In the genomic region with DNA sequence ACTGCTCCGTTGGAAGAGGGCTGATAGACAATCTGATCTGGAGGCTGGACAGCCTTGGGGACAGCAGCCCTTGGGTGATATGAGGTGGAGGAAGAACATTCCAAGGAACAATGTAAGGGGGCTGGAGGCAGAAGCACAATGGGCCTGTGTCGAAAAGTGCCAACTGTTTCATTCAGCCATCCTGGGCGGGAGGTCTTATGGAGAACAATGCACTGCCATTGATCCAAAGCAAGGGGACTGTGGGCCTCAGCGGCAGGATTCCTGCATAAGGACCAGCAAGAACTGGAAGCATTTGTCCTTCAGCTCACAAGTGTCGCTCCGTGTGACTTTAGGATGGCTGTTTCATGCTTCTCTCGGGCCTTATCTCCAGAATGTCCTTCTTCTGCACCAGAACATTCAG, we compare ENCODE assay signal across 17 mouse cellular contexts. TPM values are rescaled to one million over a fixed set of nuclear protein-coding genes. Genes with fewer than 3 reads are reported as not detected.
A peak's percentile ranks its signal among the peaks of the same experiment; 100 is the strongest.
DNase-seq lines count a peak whose midpoint lies in the region; ATAC-seq and TF ChIP-seq lines count a peak whose summit lies in the region.
"Had no signal": no experiment of that assay in that cellular context is flagged by ENCODE, and none has a peak within 500 bp of the region (broad histone marks: within the 10 kb centered on the region; RNA-seq: fewer than 3 reads in every experiment).

No protein-coding gene starts in this region.

- H3K4me3 ChIP-seq in heart, embryonic 12.5 days = no peak overlapping the region
- H3K4me3 ChIP-seq in midbrain, embryonic 10.5 days = peak overlapping the region; percentile 2; the same call in 1 of the 2 replicates
- no peak overlapping the region for H3K4me3 ChIP-seq in midbrain, embryonic 15.5 days
- H3K4me3 ChIP-seq in midbrain, embryonic 13.5 days (replicated peaks) = no peak overlapping the region
- H3K4me3 ChIP-seq: embryonic facial prominence, embryonic 12.5 days; kidney, embryonic 15.5 days; layer of hippocampus, adult 2 months; limb, embryonic 12.5 days had no signal

- H3K4me2 ChIP-seq in heart, embryonic 12.5 days = no peak overlapping the region
- H3K4me2 ChIP-seq in midbrain, embryonic 15.5 days = no peak overlapping the region
- no peak overlapping the region for H3K4me2 ChIP-seq in midbrain, embryonic 13.5 days (replicated peaks)
- H3K4me2 ChIP-seq: embryonic facial prominence, embryonic 12.5 days; kidney, embryonic 15.5 days; limb, embryonic 12.5 days had no signal

- H3K9ac ChIP-seq in heart, embryonic 12.5 days = 0 out of 2 replicates have a peak overlapping the region, but pooled peaks have one; percentile 5
- no peak overlapping the region for H3K9ac ChIP-seq in midbrain, embryonic 15.5 days
- H3K9ac ChIP-seq in midbrain, embryonic 13.5 days (replicated peaks) = no peak overlapping the region
- H3K9ac ChIP-seq: embryonic facial prominence, embryonic 12.5 days; kidney, embryonic 15.5 days; limb, embryonic 12.5 days; liver, embryonic 14.5 days had no signal

- peak overlapping the region; percentile 72 for H3K27ac ChIP-seq in heart, embryonic 12.5 days (ENCODE audit: poor library complexity, severe bottlenecking)
- H3K27ac ChIP-seq in midbrain, embryonic 10.5 days (replicated peaks) = peak overlapping the region; percentile 76
- no peak overlapping the region for H3K27ac ChIP-seq in midbrain, embryonic 15.5 days
- no peak overlapping the region for H3K27ac ChIP-seq in midbrain, embryonic 13.5 days
- H3K27ac ChIP-seq: embryonic facial prominence, embryonic 12.5 days; kidney, embryonic 15.5 days; layer of hippocampus, adult 2 months; limb, embryonic 12.5 days; liver, embryonic 14.5 days; stomach, postnatal 0 days had no signal

- no peak for ATAC-seq in heart, embryonic 12.5 days (ENCODE audit: insufficient number of reproducible peaks, low FRiP score)
- ATAC-seq in midbrain, embryonic 15.5 days (replicated peaks) = no peak
- ATAC-seq in midbrain, embryonic 13.5 days = no peak
- ATAC-seq: activated CD4-positive, CD25-positive, alpha-beta regulatory T cell, adult 4 months; lung, postnatal 0 days had no signal

- DNase-seq in heart, adult 9 months (ENCODE audit: low spot score in 2 of 2) = no peak
- DNase-seq in midbrain, embryonic 10.5 days (ENCODE audit: low spot score) = peak; percentile 40
- peak; percentile 48 for DNase-seq in brain, embryonic 14.5 days (ENCODE audit: low read depth)
- no peak for DNase-seq in neural tube, embryonic 10.5 days (ENCODE audit: extremely low spot score, low spot score)
- DNase-seq: adrenal gland, postnatal 36 days; cerebellum, postnatal 10 days had no signal

- TF ChIP-seq CTCF in brain, embryonic 14.5 days (IDR thresholded peaks at IDR 0.05; ENCODE audit: borderline replicate concordance, extremely low read depth, insufficient read depth, insufficient read length) = no peak

- peaks cover 68% of the 10 kb centered on the region for H3K4me1 ChIP-seq in heart, embryonic 12.5 days (replicated peaks)
- peaks cover 28% of the 10 kb centered on the region for H3K4me1 ChIP-seq in midbrain, embryonic 10.5 days
- H3K4me1 ChIP-seq in midbrain, embryonic 15.5 days = 0 out of 2 replicates have a peak, but pooled peaks cover 5% of the 10 kb centered on the region
- H3K4me1 ChIP-seq in midbrain, embryonic 13.5 days (replicated peaks) = peaks cover 20% of the 10 kb centered on the region
- H3K4me1 ChIP-seq: kidney, embryonic 15.5 days had no signal

- no peaks in the 10 kb centered on the region for H3K36me3 ChIP-seq in heart, embryonic 12.5 days
- no peaks in the 10 kb centered on the region for H3K36me3 ChIP-seq in midbrain, embryonic 10.5 days
- H3K36me3 ChIP-seq in midbrain, embryonic 15.5 days (replicated peaks) = no peaks in the 10 kb centered on the region
- no peaks in the 10 kb centered on the region for H3K36me3 ChIP-seq in midbrain, embryonic 13.5 days
- H3K36me3 ChIP-seq: embryonic facial prominence, embryonic 12.5 days; kidney, embryonic 15.5 days; limb, embryonic 12.5 days had no signal

- H3K9me3 ChIP-seq in heart, embryonic 12.5 days (replicated peaks) = no peaks in the 10 kb centered on the region
- H3K9me3 ChIP-seq in midbrain, embryonic 10.5 days (replicated peaks) = no peaks in the 10 kb centered on the region
- no peaks in the 10 kb centered on the region for H3K9me3 ChIP-seq in midbrain, embryonic 15.5 days
- no peaks in the 10 kb centered on the region for H3K9me3 ChIP-seq in midbrain, embryonic 13.5 days
- H3K9me3 ChIP-seq: embryonic facial prominence, embryonic 12.5 days; kidney, embryonic 15.5 days; limb, embryonic 12.5 days had no signal

- 37% methylated on average over 7 of the region's 7 CpGs for WGBS in heart, embryonic 12.5 days
- WGBS in midbrain, embryonic 10.5 days = 30% methylated on average over 7 of the region's 7 CpGs
- 20% methylated on average over 7 of the region's 7 CpGs for WGBS in midbrain, embryonic 15.5 days
- WGBS in midbrain, embryonic 13.5 days = 12% methylated on average over 7 of the region's 7 CpGs

- H3K27me3 ChIP-seq in heart, embryonic 12.5 days (replicated peaks) = no peaks in the 10 kb centered on the region
- no peaks in the 10 kb centered on the region for H3K27me3 ChIP-seq in midbrain, embryonic 10.5 days (ENCODE audit: low read depth, poor library complexity, severe bottlenecking)
- no peaks in the 10 kb centered on the region for H3K27me3 ChIP-seq in midbrain, embryonic 15.5 days (replicated peaks)
- no peaks in the 10 kb centered on the region; the same call in 1 of the 2 replicates for H3K27me3 ChIP-seq in midbrain, embryonic 13.5 days
- H3K27me3 ChIP-seq: embryonic facial prominence, embryonic 12.5 days; kidney, embryonic 15.5 days; limb, embryonic 12.5 days had no signal

- TF ChIP-seq POLR2A in brain, embryonic 14.5 days (IDR thresholded peaks at IDR 0.05; ENCODE audit: borderline replicate concordance, extremely low read depth, insufficient read depth, insufficient read length, poor library complexity, severe bottlenecking) = no peak

RNA-seq across cellular contexts. Expression of a gene that starts 54.7 kb away (rescaled TPM):
- 41.5 and 44.9 TPM in 2 replicates for polyA plus RNA-seq in heart, embryonic 12.5 days (2016; fragmentation: Nextera tagmentation; extraction: Ambion mirVana)
- 47.7 and 49.5 TPM in 2 replicates for polyA plus RNA-seq in midbrain, embryonic 10.5 days (2016; fragmentation: Nextera tagmentation; extraction: Ambion mirVana)
- 34.5 and 39.0 TPM in 2 replicates for polyA plus RNA-seq in midbrain, embryonic 15.5 days (2015; fragmentation: Nextera tagmentation; extraction: Ambion mirVana)
- polyA plus RNA-seq in brain, embryonic 14.5 days (2012; rRNA removed) = 203 and 234 TPM in 2 replicates
- 42.5 and 47.9 TPM in 2 replicates for polyA plus RNA-seq in midbrain, embryonic 13.5 days (2015; fragmentation: Nextera tagmentation; extraction: Ambion mirVana)

Comparison
In these comparisons a context has a peak if more than half of its experiments do, and no peak if none do; other contexts are left out.
1. H3K27ac ChIP-seq: peak in heart, embryonic 12.5 days (single experiment) and midbrain, embryonic 10.5 days (single experiment); none in midbrain, embryonic 15.5 days (single experiment) and midbrain, embryonic 13.5 days (single experiment).
2. DNase-seq: peak in midbrain, embryonic 10.5 days (single experiment) and brain, embryonic 14.5 days (single experiment); none in heart, adult 9 months (0 of 2) and neural tube, embryonic 10.5 days (single experiment).